Mouse (Mus musculus): ENCODE results near the gene Ect2.

- TF ChIP-seq CTCF (IDR thresholded peaks at IDR 0.05; ENCODE audit: low read depth, low read length), result peak; percentile 84
- no peak for TF ChIP-seq POLR2A (IDR thresholded peaks at IDR 0.05; ENCODE audit: insufficient read depth, low read length)
- TF ChIP-seq EP300 (IDR thresholded peaks at IDR 0.05; ENCODE audit: insufficient read depth, low read depth, low read length), result no peak
Measured at GRCm38 (mm10) chr3:27182733-27183600, 29.3 kb upstream of the Ect2 start, which contains the start of gene Nceh1.

All from ES-Bruce4 (cell line).